22 mouse cellular contexts compared by ENCODE assay signal in the genomic region with DNA sequence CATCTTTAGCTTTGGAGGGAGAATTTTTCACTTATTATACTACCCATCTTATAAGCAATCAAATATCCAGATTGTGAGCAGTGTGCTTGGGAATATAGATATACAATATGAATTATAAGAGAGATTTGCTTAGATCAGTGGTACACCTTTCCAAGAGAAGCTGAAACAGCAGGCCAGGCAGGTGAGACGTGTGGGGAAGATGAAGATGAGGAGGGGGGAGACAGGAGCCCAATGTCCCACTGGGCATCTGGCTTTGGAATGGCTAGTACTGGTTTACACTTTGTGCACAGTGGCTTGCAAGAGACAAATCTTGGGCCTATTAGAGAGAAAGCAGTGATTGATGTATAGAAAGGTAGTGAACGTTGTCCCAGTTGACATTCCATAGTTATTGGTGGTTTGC. TPM values are rescaled to one million over a fixed set of nuclear protein-coding genes. Genes with fewer than 3 reads are reported as not detected.
DNase-seq lines count a peak whose midpoint lies in the region; ATAC-seq and TF ChIP-seq lines count a peak whose summit lies in the region.
"Had no signal": no experiment of that assay in that cellular context is flagged by ENCODE, and none has a peak within 500 bp of the region (broad histone marks: within the 10 kb centered on the region; RNA-seq: fewer than 3 reads in every experiment).

No protein-coding gene starts in this region.

- no peak for ATAC-seq in lung, embryonic 14.5 days (ENCODE audit: insufficient read depth)
- ATAC-seq: activated CD4-positive, CD25-positive, alpha-beta regulatory T cell, adult 4 months; CD4-positive, CD25-positive, alpha-beta regulatory T cell, adult 4 months; Patski had no signal

- H3K36me3 ChIP-seq in heart, adult 2 months (ENCODE audit: control insufficient read depth, insufficient read depth, low read length), result no peaks in the 10 kb centered on the region
- no peaks in the 10 kb centered on the region for H3K36me3 ChIP-seq in lung, embryonic 14.5 days (ENCODE audit: insufficient read depth)
- H3K36me3 ChIP-seq: G1E had no signal

- DNase-seq in gastrocnemius, adult 2 months, result no peak
- DNase-seq in gastrocnemius, postnatal 10 days, result no peak
- DNase-seq in heart, adult 11 months, result peak; percentile 90
- DNase-seq in heart, adult 2 months, result no peak
- DNase-seq in lung, embryonic 14.5 days, result no peak
- DNase-seq in lung, postnatal 36 days, result no peak
- DNase-seq: adrenal gland, adult 2 months; adrenal gland, adult 8-10 months; adrenal gland, postnatal 10 days; adrenal gland, postnatal 14 days; adrenal gland, postnatal 25 days; adrenal gland, postnatal 36 days; B cell, adult 2 months; cerebellum, adult 11 months; cerebellum, adult 11-12 months; cerebellum, adult 18-20 months had no signal

- H3K4me3 ChIP-seq in gastrocnemius, adult 2 months, result no peak overlapping the region
- no peak overlapping the region for H3K4me3 ChIP-seq in heart, adult 2 months
- no peak overlapping the region for H3K4me3 ChIP-seq in lung, embryonic 14.5 days (ENCODE audit: low read depth, low read length)

- no peak for TF ChIP-seq POLR2A in heart, adult 2 months (IDR thresholded peaks at IDR 0.05; ENCODE audit: insufficient read depth, low read depth, low read length)

- no peak overlapping the region for H3K4me2 ChIP-seq in lung, embryonic 14.5 days

- TF ChIP-seq EP300 in heart, adult 2 months (IDR thresholded peaks at IDR 0.05; ENCODE audit: insufficient read depth, low read depth, low read length), result no peak

- no peaks in the 10 kb centered on the region for H3K4me1 ChIP-seq in heart, adult 2 months (ENCODE audit: control insufficient read depth, insufficient read depth, low read length)
- H3K4me1 ChIP-seq in lung, embryonic 14.5 days (ENCODE audit: insufficient read depth), result no peaks in the 10 kb centered on the region

- H3K9ac ChIP-seq in heart, adult 2 months (ENCODE audit: low read depth, low read length), result no peak overlapping the region
- no peak overlapping the region for H3K9ac ChIP-seq in lung, embryonic 14.5 days

- no peaks in the 10 kb centered on the region for H3K9me3 ChIP-seq in lung, embryonic 14.5 days (ENCODE audit: low read depth, low read length)

- no peaks in the 10 kb centered on the region for H3K27me3 ChIP-seq in heart, adult 2 months (ENCODE audit: control insufficient read depth, insufficient read depth, low read length)
- no peaks in the 10 kb centered on the region for H3K27me3 ChIP-seq in lung, embryonic 14.5 days (ENCODE audit: insufficient read depth, low read length)
- H3K27me3 ChIP-seq: CH12.LX, Patski had no signal

- peak overlapping the region; percentile 99 for H3K27ac ChIP-seq in gastrocnemius, adult 2 months
- no peak overlapping the region for H3K27ac ChIP-seq in heart, adult 2 months
- 0 out of 2 replicates have a peak overlapping the region, but pooled peaks have one; percentile 15 for H3K27ac ChIP-seq in lung, embryonic 14.5 days (ENCODE audit: low read depth)

- no peak for TF ChIP-seq CTCF in gastrocnemius, adult 2 months (IDR thresholded peaks at IDR 0.05)
- no peak for TF ChIP-seq CTCF in heart, adult 2 months (IDR thresholded peaks at IDR 0.05)
- no peak for TF ChIP-seq CTCF in lung, embryonic 14.5 days (IDR thresholded peaks at IDR 0.05; ENCODE audit: low read depth)

- H3K79me2 ChIP-seq in heart, adult 2 months (replicated peaks; ENCODE audit: control insufficient read depth, insufficient read depth, low read length), result no peaks in the 10 kb centered on the region

- 94% methylated on average over 2 of the region's 2 CpGs for WGBS in heart, adult 2 months
- 54% methylated on average over 2 of the region's 2 CpGs for WGBS in lung, embryonic 14.5 days

- intact Hi-C loops in gastrocnemius, adult 2 months (cut with DNase I), result no loop called here
- intact Hi-C loops in heart, adult 2 months (cut with DNase I), result no loop called here

RNA-seq across cellular contexts. Expression of gene Hivep2, which starts 2.9 kb away (rescaled TPM):
- total RNA-seq in gastrocnemius, adult 2 months (2021), result 10 to 100 TPM; 40.5 to 42.0 TPM
- 10 to 100 TPM; 53.4 to 64.4 TPM for total RNA-seq in gastrocnemius, postnatal 10 days (2021)
- total RNA-seq in heart, adult 2 months (2021), result 10 to 100 TPM; 20.9 to 22.6 TPM
- polyA plus RNA-seq in heart, adult 2 months (2012; rRNA removed), result 5.3 and 10.3 TPM in 2 replicates
- polyA plus RNA-seq in lung, embryonic 14.5 days (2014; fragmentation: Nextera tagmentation; extraction: Ambion mirVana), result 5.1 and 5.3 TPM in 2 replicates
- total RNA-seq: MEL had no signal
- polyA plus RNA-seq: G1E had no signal
